8 mouse cellular contexts compared by ENCODE assay signal in the genomic region with DNA sequence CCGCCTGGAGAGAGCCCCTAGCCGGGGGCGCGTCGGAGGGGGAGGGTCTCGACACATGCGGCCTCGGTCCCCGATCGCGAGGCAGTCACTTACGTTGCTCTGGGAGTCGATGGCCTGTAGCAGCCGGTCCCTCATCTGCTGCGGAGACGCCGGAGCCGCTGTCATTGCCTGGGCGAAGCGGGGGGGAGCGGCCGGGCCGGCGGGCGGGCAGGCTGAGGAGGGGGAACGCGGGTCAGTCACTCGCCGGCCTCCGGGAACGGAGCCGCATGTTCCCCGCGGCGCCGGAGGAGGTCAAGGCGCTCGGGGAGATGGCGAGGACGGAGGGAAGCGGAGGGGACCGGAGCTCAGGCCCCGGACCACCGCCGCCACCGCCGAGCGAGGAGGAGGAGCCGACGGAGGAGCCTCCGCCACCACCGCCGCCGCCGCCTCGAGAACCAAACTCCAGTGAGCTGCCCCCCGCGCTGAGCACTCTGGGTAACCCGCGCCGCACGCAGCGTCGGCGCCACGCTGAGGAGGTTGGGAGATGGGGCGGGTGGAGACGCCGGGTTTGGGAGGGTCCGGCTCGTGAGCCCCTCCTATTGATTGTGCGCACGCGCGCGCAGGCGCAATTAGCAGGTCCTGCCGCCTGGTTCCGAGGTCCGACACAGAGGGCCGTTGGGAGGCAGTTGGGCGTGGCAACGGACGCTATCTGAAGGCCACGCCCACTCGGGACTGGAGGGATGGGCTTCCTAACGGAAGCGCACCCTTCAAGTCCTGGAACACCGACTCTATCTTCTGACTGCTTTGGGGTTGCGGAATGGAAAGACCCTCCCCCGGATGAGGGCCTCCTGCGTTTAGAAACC. TPM values are rescaled to one million over a fixed set of nuclear protein-coding genes. Genes with fewer than 3 reads are reported as not detected.
DNase-seq lines count a peak whose midpoint lies in the region; ATAC-seq and TF ChIP-seq lines count a peak whose summit lies in the region.

A gene (minus strand): TSS at position 469 of the 842 bp plus-strand sequence.

- peaks cover 50% of the 10 kb centered on the region for H3K36me3 ChIP-seq in megakaryocyte, embryonic 14.5 days (replicated peaks; ENCODE audit: low read length)

- no peak for TF ChIP-seq POLR2A in cortical plate, adult 2 months (IDR thresholded peaks at IDR 0.05; ENCODE audit: extremely low read depth, insufficient read depth, low read length)

- H3K4me1 ChIP-seq in cortical plate, adult 2 months (ENCODE audit: control insufficient read depth, insufficient read depth, low read length), result peaks cover 4% of the 10 kb centered on the region; the same call in 1 of the 2 replicates
- H3K4me1 ChIP-seq in megakaryocyte, embryonic 14.5 days, result peaks cover 78% of the 10 kb centered on the region

- DNase-seq in gastrocnemius, adult 8-10 months (ENCODE audit: low spot score in 2 of 2), result peak; percentile 95 to 98
- DNase-seq in hindlimb bud, embryonic 11.5 days (ENCODE audit: extremely low spot score, low read depth, low spot score), result peak; percentile 97
- DNase-seq in left cerebral cortex, adult 8-10 months (ENCODE audit: low spot score in 2 of 2), result peak; percentile 94 to 99
- peak; percentile 99 for DNase-seq in right cerebral cortex, postnatal 10 days (ENCODE audit: low spot score in 2 of 2)
- peak; percentile 95 for DNase-seq in urinary bladder, postnatal 25 days (ENCODE audit: low spot score)

- no peaks in the 10 kb centered on the region for H3K9me3 ChIP-seq in megakaryocyte, embryonic 14.5 days

- peak within 1 kb of the TSS; percentile 70 for H3K4me3 ChIP-seq in cortical plate, adult 2 months (ENCODE audit: insufficient read depth, low read length)
- peak within 1 kb of the TSS; percentile 99 for H3K4me3 ChIP-seq in megakaryocyte, embryonic 14.5 days (replicated peaks)

- no peaks in the 10 kb centered on the region for H3K27me3 ChIP-seq in megakaryocyte, embryonic 14.5 days (replicated peaks)

- H3K27ac ChIP-seq in cortical plate, adult 2 months (ENCODE audit: insufficient read depth, low read length), result peak within 1 kb of the TSS; percentile 22; the same call in 1 of the 2 replicates

- TF ChIP-seq CTCF in cortical plate, adult 2 months (IDR thresholded peaks at IDR 0.05; ENCODE audit: extremely low read depth, insufficient read depth, low read length), result no peak

- ATAC-seq in activated CD4-positive, CD25-positive, alpha-beta regulatory T cell, adult 4 months, result peak; percentile 79

RNA-seq across cellular contexts. Expression of the gene that starts here (rescaled TPM):
- 1 to 10 TPM; 4.9 to 5.8 TPM for polyA plus RNA-seq in activated CD4-positive, CD25-positive, alpha-beta regulatory T cell, adult 4 months (2017; shearing (Covaris generic))
- polyA plus RNA-seq in cortical plate, adult 2 months (2012; rRNA removed), result 7.7 and 8.3 TPM in 2 replicates
- total RNA-seq in gastrocnemius, adult 8-10 months (2022), result 1 to 10 TPM; 6.5 to 8.3 (median 7.7) TPM
- total RNA-seq in left cerebral cortex, adult 8-10 months (2022), result 10 to 100 TPM in 1 of 4 experiments, 1 to 10 TPM in 3; 8.8 to 10.7 (median 9.2) TPM
- polyA plus RNA-seq in megakaryocyte, embryonic 14.5 days (2012; ENCODE audit: insufficient read depth, low replicate concordance), result 19.9 and 33.8 TPM in 2 replicates

Comparison
In these comparisons a context has a peak if more than half of its experiments do, and no peak if none do; other contexts are left out.
1. Peak in every context shown above with its lines: DNase-seq, ATAC-seq, H3K4me3 ChIP-seq and H3K27ac ChIP-seq.